Mouse (Mus musculus): ENCODE data around the gene Fam163b. TPM values are rescaled to one million over a fixed set of nuclear protein-coding genes. Genes with fewer than 3 reads are reported as not detected.

Fam163b gene
- polyA plus RNA-seq, 1 experiment from 2014 or later: 5.4 TPM

DNA sequence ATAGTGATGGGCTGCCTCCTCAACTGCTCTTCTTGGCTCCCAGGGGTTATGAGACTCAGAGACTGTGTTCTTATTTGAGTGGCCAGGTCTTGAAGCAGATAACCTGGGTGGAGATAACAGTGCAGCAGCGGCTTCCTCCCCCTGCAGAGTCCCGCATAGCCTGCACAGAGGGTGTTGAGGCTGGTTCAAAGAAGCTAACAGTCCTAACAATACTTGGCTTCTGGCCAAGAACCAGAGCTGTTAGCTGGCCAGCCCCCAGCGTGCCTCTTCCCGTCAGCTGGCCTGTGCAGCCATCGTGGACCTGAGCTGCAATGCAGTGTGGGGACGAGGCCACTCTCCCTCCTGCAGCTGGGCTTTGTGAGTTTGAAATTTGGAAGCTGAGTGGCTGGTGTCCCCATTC lies 44.5 kb downstream of the Fam163b start:
- peaks cover 16% of the 10 kb centered on the region for H3K4me1 ChIP-seq
- WGBS: 13% methylated on average over 6 of the region's 6 CpGs
- no peaks in the 10 kb centered on the region for H3K27me3 ChIP-seq (replicated peaks)

DNA sequence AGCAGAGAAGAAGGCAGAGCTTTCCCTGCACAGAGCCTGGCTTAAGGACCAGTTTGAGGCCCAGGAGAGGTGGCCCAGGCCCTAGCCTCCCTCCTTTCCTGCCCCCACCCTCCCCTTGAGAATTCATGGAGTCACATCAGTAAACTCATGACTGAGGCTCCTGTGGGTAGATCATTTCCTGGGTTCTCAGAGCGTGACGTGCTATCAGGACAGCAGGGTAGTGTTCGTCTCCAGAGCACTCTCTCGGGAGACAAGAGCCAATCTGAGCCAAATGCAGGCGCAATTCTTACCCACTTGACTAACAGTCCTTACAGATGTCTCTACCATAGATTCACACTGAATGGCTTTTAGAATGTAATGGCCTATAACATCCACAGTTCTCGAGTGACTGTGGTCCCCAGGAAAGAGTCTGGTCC lies 45.0 kb downstream of the Fam163b start:
- ATAC-seq (replicated peaks): no peak
- Histone ChIP-seq H3K9me3 (no peaks in the 10 kb centered on the region), H3K4me1 (peaks cover 16% of the 10 kb centered on the region), H3K4me2 (no peak overlapping the region), H3K27me3 (replicated peaks) (no peaks in the 10 kb centered on the region), H3K36me3 (replicated peaks) (no peaks in the 10 kb centered on the region), H3K9ac (no peak overlapping the region), H3K4me3 (no peak overlapping the region), H3K27ac (no peak overlapping the region)
- WGBS: 57% methylated on average over 6 of the region's 6 CpGs

More for the DNA sequence above, 44.5 kb downstream of the Fam163b start:
- no peak for ATAC-seq (replicated peaks)
- Histone ChIP-seq H3K36me3 (replicated peaks) (no peaks in the 10 kb centered on the region), H3K4me2 (no peak overlapping the region), H3K27ac (no peak overlapping the region; the same call in 1 of the 2 replicates), H3K9me3 (no peaks in the 10 kb centered on the region), H3K9ac (no peak overlapping the region), H3K4me3 (no peak overlapping the region)

DNA sequence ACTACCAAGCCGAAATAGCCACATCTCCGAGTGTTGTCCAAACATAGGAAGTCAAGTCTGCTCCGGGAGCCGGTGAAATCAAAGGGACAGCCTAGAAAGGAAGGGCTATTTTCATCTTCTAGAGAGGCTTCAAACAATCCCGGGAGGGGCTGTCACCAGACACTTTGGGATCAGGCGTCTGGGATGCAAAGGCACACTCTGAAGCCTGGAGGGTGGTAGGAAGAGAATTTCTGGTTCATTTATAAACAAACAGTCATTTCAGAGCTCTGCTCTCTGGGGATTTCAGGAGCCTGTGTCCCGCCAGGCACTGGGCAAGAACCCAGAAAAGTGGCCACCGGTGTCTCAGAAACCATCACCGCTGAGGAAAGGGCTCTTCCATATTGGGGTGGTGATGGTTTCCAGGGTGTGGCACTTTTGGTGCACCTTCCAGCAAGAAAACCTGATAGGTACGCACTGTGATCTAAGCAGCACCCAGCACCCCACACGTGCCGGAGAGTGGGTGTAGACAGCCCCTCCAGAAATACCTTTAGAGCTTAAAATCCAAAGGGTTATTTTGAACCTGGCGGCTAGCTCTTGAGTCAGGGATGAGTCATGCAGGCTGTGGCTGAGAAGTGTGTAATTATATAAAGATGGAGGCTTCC lies 45.8 kb downstream of the Fam163b start:
- 71% methylated on average over 13 of the region's 13 CpGs for WGBS
- no peak overlapping the region for H3K9ac ChIP-seq
- H3K4me1 ChIP-seq: peaks cover 16% of the 10 kb centered on the region
- H3K27me3 ChIP-seq (replicated peaks): no peaks in the 10 kb centered on the region
- ATAC-seq (replicated peaks): no peak
- no peak overlapping the region for H3K27ac ChIP-seq
- H3K4me3 ChIP-seq: no peak overlapping the region
- no peaks in the 10 kb centered on the region for H3K9me3 ChIP-seq
- H3K4me2 ChIP-seq: no peak overlapping the region
- no peaks in the 10 kb centered on the region for H3K36me3 ChIP-seq (replicated peaks)

DNA sequence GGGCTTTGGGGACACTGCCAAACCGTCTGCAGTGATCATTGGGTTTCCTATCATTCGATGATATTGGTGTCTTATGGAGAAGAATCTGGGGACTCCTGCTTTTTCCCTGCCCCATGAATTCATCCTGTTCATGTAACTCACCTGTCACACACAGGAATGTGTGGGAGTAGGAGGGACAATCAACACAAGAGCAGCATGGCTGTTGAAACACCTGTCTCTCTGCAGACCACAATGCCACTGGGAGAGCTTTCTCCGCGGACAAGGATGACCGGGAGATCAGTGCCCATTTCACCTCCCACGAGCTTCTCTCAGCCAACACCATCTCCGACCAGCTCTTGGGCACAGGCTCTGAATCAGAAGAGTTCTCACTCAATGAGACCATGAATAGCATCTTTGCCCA lies 47.1 kb downstream of the Fam163b start:
- no peaks in the 10 kb centered on the region for H3K36me3 ChIP-seq (replicated peaks)
- peaks cover 16% of the 10 kb centered on the region for H3K4me1 ChIP-seq
- H3K4me2 ChIP-seq: no peak overlapping the region
- no peak overlapping the region for H3K9ac ChIP-seq
- no peak overlapping the region for H3K27ac ChIP-seq
- ATAC-seq (replicated peaks): no peak
- WGBS: 91% methylated on average over 7 of the region's 7 CpGs
- H3K27me3 ChIP-seq (replicated peaks): no peaks in the 10 kb centered on the region
- H3K4me3 ChIP-seq: no peak overlapping the region
- H3K9me3 ChIP-seq: no peaks in the 10 kb centered on the region

DNA sequence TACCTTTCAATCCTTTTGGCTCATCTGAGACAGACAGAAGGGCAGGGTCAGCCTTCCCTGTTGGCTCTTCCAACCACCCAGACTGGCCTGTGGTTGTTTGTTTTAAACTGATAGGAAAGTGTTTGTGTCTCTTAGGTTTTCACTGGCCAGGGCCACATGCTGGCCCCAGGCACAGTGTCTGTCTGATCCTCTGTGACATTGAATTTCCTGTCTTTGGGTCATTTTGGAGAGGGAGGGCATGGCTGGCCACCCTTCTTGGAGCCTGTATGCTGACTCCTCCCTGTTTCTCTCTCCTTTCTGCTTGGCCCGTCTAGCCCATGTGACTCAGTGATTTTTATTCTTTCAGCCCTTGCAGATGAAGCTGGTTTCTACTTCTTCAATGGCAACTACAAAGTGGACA lies 53.1 kb downstream of the Fam163b start:
- H3K27me3 ChIP-seq (replicated peaks): no peaks in the 10 kb centered on the region
- no peaks in the 10 kb centered on the region for H3K4me1 ChIP-seq
- no peak for ATAC-seq (replicated peaks)
- no peak overlapping the region for H3K4me3 ChIP-seq
- H3K4me2 ChIP-seq: no peak overlapping the region
- 52% methylated on average over 1 of the region's 1 CpGs for WGBS
- no peaks in the 10 kb centered on the region for H3K36me3 ChIP-seq (replicated peaks)
- no peak overlapping the region for H3K9ac ChIP-seq
- H3K27ac ChIP-seq: no peak overlapping the region
- H3K9me3 ChIP-seq: no peaks in the 10 kb centered on the region

DNA sequence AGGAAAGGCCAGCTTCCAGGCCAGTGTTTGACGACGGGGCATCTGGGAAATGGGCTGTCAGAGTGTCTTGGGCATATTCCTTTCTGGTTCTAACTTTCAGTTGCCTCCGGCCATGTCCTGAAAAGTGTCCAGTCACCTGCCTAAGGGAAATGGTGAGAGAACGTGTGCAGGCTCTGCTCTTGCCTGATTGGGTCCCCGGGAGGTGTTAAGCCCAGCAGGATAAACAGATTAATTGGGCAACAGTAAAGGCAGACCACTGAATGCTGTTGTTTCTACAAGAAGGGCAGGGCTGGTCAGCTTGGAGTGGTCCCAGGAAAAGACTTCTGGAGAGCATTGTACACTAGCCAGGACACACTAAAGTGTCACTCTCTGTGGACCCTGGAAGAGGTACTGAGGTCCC lies 53.6 kb downstream of the Fam163b start:
- H3K9ac ChIP-seq: no peak overlapping the region
- H3K27me3 ChIP-seq (replicated peaks): no peaks in the 10 kb centered on the region
- H3K9me3 ChIP-seq: no peaks in the 10 kb centered on the region
- no peak overlapping the region for H3K4me2 ChIP-seq
- ATAC-seq (replicated peaks): no peak
- H3K4me1 ChIP-seq: no peaks in the 10 kb centered on the region
- H3K36me3 ChIP-seq (replicated peaks): no peaks in the 10 kb centered on the region
- 66% methylated on average over 5 of the region's 5 CpGs for WGBS
- no peak overlapping the region for H3K4me3 ChIP-seq
- H3K27ac ChIP-seq: no peak overlapping the region

DNA sequence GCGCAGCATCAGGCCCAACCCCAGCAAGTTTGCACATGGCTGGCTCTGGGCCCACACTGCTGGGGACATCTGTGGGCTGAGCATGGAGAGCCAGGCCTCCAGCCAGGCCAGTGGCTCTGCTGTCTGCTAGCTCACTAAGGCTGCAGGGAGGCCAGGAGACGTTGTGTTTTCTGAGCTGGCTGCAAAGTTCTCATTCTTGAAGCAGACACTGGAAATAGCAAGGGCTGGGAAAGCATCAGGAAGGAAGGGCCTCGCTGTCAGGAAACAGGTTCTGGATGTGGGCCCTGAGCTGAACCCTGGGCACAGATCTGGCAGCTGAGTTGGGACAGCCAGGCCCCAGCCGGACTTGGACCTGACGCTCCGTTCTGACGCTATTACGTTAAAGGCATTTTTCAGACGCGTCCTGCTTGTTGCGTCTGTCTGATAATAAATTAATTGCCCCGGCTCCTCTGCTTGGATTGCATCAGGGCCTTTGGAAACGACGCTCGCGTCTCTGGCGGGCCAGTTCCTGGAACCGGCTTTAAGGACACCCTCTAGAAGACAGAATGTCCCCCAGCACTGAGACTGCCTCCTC lies 54.1 kb downstream of the Fam163b start:
- Histone ChIP-seq H3K9me3 (no peaks in the 10 kb centered on the region), H3K4me3 (no peak overlapping the region), H3K36me3 (replicated peaks) (no peaks in the 10 kb centered on the region), H3K4me2 (no peak overlapping the region), H3K9ac (no peak overlapping the region), H3K27me3 (replicated peaks) (no peaks in the 10 kb centered on the region), H3K4me1 (no peaks in the 10 kb centered on the region), H3K27ac (no peak overlapping the region)
- ATAC-seq (replicated peaks): no peak
- WGBS: 78% methylated on average over 18 of the region's 18 CpGs

DNA sequence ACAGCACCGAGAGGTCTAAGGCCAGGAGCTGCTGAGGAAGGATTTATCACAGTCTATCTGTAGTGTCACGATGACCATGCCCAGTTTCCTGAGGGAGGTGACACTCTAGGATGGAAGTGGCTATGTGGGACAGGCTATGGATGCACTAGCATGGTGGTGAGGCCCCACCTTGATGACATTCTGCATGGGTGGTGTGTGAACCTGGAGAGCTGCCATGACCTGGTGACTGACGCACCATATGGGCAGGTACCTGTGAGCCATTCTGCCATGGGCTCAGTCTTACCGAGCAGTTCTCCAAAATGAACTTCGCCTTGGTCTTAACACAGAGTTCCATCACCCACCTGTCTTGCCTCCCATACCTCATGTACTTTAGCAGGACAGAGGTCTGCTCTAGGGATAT lies 54.7 kb downstream of the Fam163b start:
- Histone ChIP-seq H3K4me1 (no peaks in the 10 kb centered on the region), H3K36me3 (replicated peaks) (no peaks in the 10 kb centered on the region), H3K9me3 (no peaks in the 10 kb centered on the region), H3K27me3 (replicated peaks) (no peaks in the 10 kb centered on the region), H3K27ac (no peak overlapping the region), H3K4me2 (no peak overlapping the region), H3K9ac (no peak overlapping the region), H3K4me3 (no peak overlapping the region)
- no peak for ATAC-seq (replicated peaks)
- 91% methylated on average over 5 of the region's 5 CpGs for WGBS

DNA sequence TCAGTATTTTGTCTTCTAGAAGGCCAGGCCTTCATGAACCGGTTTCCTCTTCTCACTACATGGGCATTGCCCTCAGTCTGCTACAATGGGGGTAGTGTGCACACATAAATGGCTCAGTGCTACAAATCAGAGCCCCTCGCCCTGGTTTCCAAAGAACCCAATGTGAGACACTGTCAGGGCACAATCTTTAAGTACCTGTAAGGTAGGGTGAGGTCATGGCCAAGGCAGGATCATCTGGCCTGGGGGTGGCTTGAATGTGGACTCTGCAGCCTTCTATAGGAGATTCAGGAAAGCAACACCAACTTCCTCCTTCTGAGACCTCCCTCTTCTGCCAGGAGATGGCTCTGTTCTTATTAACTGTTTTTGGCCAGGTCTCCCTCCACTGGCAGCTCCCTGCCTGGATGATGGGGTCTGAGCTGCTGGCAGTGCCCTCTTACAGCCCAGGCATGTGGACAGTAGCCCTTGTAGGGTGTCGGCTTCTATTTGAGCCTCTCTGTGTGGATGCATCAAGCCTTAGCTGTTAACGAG lies 55.7 kb downstream of the Fam163b start:
- Histone ChIP-seq H3K27me3 (replicated peaks) (no peaks in the 10 kb centered on the region), H3K36me3 (replicated peaks) (no peaks in the 10 kb centered on the region), H3K9me3 (no peaks in the 10 kb centered on the region), H3K4me2 (no peak overlapping the region), H3K4me1 (no peaks in the 10 kb centered on the region), H3K27ac (no peak overlapping the region), H3K9ac (no peak overlapping the region), H3K4me3 (no peak overlapping the region)
- ATAC-seq (replicated peaks): no peak
- WGBS: 79% methylated on average over 4 of the region's 4 CpGs

DNA sequence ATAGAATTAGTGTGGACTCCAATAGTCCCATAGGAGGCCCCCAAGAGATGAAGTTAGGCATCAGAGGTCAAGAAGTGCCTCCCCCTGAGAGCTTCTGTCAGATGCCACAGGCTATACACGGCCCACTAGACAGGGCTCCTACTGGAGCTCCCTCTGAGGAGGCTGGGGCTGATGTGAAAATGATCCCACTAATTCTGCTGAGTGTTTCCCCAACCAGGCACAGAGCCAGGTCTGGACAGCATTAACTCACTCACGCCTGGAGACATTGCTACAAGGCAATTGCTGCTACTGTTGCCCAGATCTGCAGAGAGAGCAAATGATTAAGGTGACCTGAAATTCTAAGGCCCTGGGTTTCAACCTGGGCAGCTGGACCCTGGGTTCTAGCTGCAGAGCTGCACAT lies 56.5 kb downstream of the Fam163b start:
- H3K27ac ChIP-seq: no peak overlapping the region

DNA sequence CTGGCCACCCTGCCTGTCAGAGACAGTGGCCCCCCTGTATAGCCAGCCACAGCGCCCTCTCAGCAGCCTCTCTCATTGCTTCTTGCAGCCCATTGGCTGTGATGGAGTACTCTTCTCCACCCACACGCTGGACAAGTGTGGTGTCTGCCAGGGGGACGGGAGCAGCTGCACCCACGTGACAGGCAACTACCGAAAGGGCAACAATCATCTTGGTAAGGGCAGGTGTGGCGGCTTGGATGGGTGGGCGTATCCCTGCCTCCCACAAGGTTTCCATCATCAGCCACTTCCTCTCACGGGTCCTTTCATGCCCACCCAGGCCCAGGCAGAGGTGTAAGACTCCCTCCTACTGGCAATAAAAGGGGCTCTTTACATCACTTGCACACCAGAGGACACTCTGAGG lies 57.3 kb downstream of the Fam163b start:
- no peaks in the 10 kb centered on the region for H3K36me3 ChIP-seq (replicated peaks)
- H3K27ac ChIP-seq: no peak overlapping the region
- H3K4me3 ChIP-seq: no peak overlapping the region
- no peaks in the 10 kb centered on the region for H3K9me3 ChIP-seq
- ATAC-seq (replicated peaks): no peak
- H3K9ac ChIP-seq: no peak overlapping the region
- H3K4me2 ChIP-seq: no peak overlapping the region
- H3K27me3 ChIP-seq (replicated peaks): no peaks in the 10 kb centered on the region
- peaks cover under 1% of the 10 kb centered on the region for H3K4me1 ChIP-seq
- WGBS: 57% methylated on average over 8 of the region's 8 CpGs

More for the DNA sequence above, 56.5 kb downstream of the Fam163b start:
- H3K36me3 ChIP-seq (replicated peaks): no peaks in the 10 kb centered on the region
- H3K4me1 ChIP-seq: no peaks in the 10 kb centered on the region
- ATAC-seq (replicated peaks): no peak
- no peaks in the 10 kb centered on the region for H3K27me3 ChIP-seq (replicated peaks)
- 39% methylated on average over 2 of the region's 2 CpGs for WGBS
- no peak overlapping the region for H3K9ac ChIP-seq
- H3K9me3 ChIP-seq: no peaks in the 10 kb centered on the region
- no peak overlapping the region for H3K4me2 ChIP-seq
- H3K4me3 ChIP-seq: no peak overlapping the region

DNA sequence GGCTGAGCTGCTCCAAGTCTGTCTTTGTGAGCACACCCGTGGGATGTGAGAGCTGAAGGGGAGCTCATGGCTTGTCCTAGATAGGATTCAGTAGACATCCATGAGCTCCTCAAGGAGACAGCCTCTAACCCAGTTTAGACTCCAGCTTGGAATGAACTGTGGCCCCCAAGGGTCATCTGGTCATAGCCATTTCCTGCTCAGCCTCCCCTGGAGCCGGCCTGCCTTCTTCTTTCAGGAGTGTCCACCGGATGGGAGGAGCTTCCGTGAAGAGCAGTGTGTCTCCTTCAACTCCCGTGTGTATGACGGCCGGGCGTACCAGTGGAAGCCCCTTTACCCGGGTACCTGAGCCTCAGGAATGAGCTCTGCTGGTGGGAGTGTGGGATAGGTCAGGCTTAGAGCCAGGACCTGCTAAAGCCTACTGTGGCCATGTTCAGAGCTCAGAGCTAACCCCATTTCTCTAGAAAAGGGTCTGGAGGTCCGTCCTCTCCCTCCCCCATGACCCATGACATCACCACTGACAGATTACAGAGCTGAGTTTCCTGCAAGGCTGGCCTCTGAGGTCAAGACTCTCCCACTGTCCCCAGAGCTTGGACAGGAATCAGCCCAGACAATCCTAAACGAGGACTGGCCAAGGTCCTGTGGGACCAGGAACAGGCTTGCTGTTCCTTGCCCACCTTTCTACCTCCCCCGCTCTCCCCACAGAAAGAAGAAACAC lies 58.4 kb downstream of the Fam163b start:
- Histone ChIP-seq H3K4me3 (no peak overlapping the region), H3K36me3 (replicated peaks) (no peaks in the 10 kb centered on the region), H3K9me3 (no peaks in the 10 kb centered on the region), H3K27ac (no peak overlapping the region), H3K27me3 (replicated peaks) (no peaks in the 10 kb centered on the region), H3K9ac (no peak overlapping the region), H3K4me1 (peaks cover 11% of the 10 kb centered on the region), H3K4me2 (no peak overlapping the region)
- ATAC-seq (replicated peaks): no peak
- 79% methylated on average over 12 of the region's 12 CpGs for WGBS
